Mouse (Mus musculus) cerebellum, adult 2 months (tissue): Measurements from ENCODE around the gene F830045P16Rik.

ENCODE experiments used
- CTCF ChIP-seq: fragments of 200-500 bp; IDR thresholded peaks from 2 replicates; pipeline ENCODE4 v1.5.1; 2011; ENCODE audit warnings: low read depth, mild to moderate bottlenecking, control low read depth, low read length, moderate library complexity, borderline replicate concordance; ENCODE audit not compliant: insufficient read depth
- POLR2A ChIP-seq: fragments of 200-500 bp; IDR thresholded peaks from 2 replicates; pipeline ENCODE4 v1.6.1; 2011; ENCODE audit warnings: low read length, control low read depth, borderline replicate concordance; ENCODE audit not compliant: insufficient read depth

- no peak for TF ChIP-seq CTCF
- TF ChIP-seq POLR2A, result no peak
These were observed 21.2 kb downstream of the F830045P16Rik start for GRCm38 (mm10) chr2:129514923-129515920.
